Mouse (Mus musculus): ENCODE measurements around the gene Omt2b.
"Not testable (repeated sequence)": the region's sequence is repeated elsewhere in the genome, so short reads cannot be mapped to it uniquely, and the experiment has no call there.

The Omt2b gene

DNA sequence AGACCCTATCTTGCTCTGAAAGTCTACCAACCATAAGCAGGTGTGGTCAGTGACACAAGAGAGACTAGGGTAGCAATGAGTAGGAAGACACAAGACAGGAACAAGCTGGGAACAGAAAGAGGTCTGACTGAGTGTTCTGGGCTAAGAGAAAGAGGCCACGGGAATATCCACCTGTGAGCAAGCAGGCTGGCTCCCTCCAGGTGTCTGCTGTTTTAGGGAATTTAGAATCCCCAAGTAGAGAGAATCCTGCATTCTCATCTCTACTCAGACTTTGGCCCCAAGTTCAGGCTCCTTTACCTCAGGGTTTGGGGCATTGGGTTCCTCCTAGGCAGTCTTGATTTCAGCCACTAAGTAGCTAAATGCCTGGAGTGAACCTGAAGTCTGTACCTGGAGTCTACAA is at the start of gene Omt2b:
Gene Omt2b (plus strand): TSS at position 301 of the 400 bp plus-strand sequence.
- not testable (repeated sequence) for DNase-seq (ENCODE audit: low read depth)

DNA sequence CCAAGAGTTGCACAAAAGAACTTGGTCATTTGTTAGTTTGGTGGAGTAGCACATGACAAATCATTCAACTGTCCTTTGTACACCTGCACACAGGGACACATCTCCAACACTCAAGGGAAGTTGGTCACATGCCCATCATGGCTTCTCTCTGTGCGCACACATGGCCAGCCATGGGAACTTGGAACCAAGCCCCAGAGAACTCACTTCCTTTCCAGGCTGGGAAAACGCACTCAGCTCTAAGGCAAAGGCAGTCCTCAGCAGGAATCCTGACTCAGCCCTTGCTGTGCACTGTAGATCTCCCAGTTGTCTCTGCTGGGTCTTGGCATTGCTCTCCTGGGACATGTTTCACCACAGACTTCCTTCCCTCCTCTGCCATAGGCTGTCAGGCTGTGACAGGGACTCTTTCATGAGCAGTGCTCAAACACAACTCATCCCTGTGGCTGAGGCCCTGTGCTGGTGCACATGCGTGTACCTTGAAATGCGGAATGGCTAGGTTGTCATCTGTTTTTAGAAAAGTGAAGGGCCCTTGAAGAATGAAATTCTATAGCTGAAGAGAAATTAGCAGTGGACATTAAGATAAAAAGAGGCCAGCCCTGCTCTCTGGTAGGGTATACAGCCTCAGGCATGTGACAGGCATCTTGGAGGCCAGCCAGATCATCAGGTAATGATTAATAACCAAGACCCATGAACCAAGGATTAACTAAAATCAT is 45.2 kb upstream of the Omt2b start:
- not testable (repeated sequence) for DNase-seq (ENCODE audit: low read depth)

DNA sequence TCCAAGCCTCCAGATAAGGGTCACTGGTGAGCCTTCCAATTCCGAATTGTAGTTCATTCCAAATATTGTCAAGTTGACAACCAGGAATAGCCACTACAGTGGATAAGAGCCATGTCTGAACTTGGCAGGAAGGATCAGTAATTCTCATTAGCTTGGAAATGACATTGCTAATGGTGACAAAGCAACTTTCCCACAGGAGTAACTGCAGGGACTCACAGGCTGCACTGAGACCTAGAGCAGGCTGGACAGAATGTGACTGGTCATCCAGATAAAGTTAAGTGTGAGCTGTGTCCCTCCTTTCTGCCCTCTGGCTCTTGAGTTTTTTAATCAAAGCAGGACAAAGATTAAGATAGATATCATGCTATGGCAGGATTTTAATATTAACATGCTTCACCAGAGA is 38.3 kb upstream of the Omt2b start:
- DNase-seq (ENCODE audit: low read depth) = not testable (repeated sequence)

DNA sequence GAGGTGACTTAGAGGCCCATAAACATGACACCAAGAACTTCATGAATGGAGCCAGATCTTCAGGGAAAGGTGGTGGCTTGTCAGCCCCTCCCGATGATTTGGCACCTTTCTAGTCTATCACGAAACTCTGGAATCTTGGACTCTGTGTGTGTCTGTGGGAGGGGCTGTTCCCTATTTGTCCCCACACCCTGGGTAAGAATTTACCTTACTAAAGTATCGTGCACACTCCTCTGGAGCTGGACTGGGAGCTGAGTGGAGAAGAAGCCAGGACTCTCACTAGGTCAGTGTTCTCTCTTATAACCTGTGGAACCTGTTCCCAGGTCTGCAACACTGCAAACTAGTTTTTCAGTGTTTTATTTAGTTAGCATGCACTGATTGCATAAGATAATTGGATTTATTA is 37.7 kb upstream of the Omt2b start, which contains the start of gene Gm10639:
Gene Gm10639 (plus strand): TSS at position 201 of the 400 bp plus-strand sequence.
- DNase-seq (ENCODE audit: low read depth) = not testable (repeated sequence)

DNA sequence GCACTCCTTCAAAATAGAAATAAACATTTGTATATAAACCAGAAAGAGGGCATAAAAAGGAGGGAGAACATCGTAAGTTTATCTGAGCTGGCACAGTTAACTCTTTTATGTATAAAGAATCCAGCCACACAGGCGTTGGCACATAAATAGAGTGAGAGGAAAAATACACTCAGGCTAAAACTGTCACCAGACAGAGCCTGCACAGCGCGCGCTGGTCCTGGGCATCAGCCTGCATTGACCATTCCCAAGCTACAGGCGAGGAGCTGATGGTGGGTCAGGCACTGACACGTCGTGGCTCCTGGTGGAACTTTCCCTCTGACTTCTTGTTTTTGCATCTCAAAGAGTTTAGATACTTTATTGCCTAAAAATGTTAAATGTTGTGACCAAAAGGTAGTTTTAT is 34.9 kb upstream of the Omt2b start:
- not testable (repeated sequence) for DNase-seq (ENCODE audit: low read depth)

DNA sequence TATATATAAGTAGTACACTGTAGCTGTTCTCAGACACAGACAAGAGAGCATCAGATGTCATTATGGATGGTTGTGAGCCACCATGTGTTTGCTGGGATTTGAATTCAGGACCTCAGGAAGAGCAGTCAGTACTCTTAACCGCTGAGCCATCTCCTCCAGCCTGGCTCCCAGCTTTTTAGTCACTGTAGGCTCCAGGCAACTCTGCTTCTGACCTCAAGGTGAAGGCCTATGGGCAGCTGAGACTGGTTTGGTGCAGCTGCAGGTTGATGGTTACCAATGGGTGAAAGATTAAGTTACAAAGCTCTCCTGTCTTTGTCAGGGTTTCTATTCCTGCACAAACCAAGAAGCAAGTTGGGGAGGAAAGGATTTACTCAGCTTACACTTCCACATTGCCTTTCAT is 33.7 kb upstream of the Omt2b start:
- DNase-seq (ENCODE audit: low read depth) = not testable (repeated sequence)

DNA sequence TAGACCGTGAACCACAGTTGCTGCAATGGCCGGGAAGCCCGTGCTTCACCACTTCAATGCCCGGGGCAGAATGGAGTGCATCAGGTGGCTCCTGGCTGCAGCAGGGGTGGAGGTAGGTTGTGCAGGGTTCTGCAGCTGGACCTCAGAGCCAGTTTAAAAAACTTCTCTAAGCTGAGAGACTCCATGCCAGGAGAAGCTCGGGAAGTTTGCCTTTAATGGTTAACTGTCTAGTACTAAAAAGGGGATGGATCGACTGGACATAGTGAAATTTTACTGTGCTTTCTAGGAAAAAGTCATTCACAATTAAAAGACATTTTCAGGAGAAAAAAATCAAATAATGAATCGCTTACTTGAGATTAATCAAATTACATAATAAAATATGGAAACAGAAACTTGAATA is 32.6 kb upstream of the Omt2b start:
- not testable (repeated sequence) for DNase-seq (ENCODE audit: low read depth)

DNA sequence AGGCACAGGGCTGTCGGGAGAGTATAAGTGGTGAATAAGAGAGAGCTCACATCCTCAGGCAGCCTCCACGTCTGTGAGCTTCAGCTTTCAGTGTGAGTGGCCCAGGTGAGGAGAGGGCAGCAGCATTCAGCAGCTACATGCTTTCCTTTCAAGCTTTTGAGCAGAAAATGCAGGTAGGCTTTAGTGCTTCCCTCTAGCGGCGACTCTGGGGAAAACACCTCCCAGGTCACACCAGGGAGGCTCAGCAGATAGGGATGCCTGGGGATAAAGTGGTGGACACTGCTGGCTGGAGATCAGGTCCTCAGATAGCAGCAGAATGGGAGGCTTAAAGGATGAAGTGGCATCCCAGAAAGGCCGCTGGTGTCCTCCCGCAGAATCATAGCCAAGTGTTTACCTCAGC is 31.3 kb upstream of the Omt2b start:
- peak; percentile 46 for DNase-seq (ENCODE audit: low read depth)

DNA sequence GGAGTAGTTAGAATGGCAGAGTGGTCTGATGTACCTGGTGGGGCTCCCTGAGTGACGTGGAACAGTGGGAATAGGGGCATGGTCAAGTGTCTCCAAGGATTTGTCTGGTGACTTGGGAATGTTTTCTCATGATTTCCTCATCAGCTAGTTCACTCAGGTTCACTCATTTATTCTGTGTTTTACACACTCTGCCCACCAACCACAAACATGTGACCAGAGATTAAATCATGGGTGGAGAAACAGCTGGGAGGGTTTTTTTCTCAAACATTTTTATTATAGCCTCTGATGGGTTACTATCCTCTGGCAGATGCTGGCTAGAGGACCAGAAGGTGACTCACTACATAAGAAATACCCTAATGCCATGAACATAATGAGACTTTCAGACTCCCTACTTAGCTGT is 29.2 kb upstream of the Omt2b start:
- DNase-seq (ENCODE audit: low read depth) = no peak

DNA sequence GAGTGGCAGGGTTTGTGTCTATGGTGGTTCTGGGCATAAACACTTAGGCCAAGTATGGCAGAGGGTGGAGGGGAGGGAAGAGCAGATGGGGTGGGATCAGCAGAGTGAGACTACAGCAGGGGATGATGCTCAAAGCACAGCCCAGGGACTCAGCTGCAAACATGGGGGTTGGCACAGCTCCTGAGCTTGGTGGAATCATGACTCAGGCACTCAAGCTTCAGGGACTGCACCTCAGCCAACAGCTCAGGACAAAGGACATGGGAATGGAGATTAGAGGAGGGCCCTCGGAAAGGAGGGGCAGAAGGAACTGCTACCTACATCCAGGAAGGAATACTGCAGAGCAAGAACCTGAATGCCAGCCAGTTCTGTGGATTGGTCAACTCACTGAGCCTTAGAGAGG is 28.2 kb upstream of the Omt2b start:
- not testable (repeated sequence) for DNase-seq (ENCODE audit: low read depth)

DNA sequence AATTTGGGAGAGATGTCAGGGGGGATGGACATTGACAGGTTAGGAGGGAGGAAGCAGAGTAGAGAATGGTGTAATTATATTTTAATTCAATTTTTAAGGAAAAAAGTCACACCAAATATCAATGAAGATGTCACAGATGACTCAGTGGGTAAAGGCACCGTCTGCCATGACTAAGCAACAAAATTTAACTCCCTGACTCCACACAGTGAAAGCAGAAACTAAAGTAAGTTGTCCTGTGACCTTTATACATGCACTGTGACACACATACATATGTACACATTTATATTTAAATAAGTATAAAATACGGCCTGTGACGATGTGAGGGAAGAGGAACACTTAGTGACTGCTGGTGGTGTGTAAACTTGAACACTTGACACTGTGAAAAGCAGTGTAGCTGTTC is 19.3 kb upstream of the Omt2b start:
- peak; percentile 45 for DNase-seq (ENCODE audit: low read depth)

DNA sequence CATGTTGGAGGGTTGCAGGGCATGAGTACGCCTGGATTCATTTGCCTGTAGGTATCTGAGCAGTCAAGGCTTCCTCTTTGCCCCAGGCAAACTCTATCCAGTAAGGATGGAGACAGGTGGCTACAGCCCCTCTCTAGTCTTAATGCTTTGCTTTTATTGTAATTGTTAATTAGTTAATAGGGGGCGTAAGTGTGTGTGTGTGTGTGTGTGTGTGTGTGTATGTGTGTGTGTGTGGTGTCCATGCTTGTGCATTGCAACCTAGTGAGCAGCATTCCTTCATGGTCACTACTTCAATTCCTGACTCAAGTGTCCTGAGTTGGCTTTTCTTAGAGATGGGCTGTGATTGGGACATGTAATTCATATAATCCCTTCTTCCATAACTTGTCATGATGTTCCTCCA is 12.7 kb upstream of the Omt2b start, which contains the start of gene Omt2a:
Gene Omt2a (minus strand): TSS at position 101 of the 400 bp plus-strand sequence.
- no peak for DNase-seq (ENCODE audit: low read depth)

DNA sequence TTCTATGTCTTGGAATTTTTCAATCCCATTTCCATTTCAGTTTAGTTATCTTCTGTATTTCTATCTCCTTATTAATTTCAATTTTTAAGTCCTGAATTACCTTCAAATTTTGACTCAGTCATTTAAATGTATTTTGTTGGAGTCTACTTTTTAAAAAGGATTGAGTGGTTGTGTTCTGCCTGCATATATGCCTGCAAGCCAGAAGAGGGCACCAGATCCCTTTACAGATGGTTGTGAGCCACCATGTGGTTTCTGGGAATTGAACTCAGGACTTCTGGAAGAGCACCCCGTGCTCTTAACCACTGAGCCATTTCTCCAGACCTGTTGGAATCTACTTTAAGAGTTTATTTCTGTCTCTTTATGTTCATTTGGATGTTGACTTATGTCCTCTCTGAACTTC is 7.9 kb upstream of the Omt2b start:
- DNase-seq (ENCODE audit: low read depth) = peak; percentile 47

DNA sequence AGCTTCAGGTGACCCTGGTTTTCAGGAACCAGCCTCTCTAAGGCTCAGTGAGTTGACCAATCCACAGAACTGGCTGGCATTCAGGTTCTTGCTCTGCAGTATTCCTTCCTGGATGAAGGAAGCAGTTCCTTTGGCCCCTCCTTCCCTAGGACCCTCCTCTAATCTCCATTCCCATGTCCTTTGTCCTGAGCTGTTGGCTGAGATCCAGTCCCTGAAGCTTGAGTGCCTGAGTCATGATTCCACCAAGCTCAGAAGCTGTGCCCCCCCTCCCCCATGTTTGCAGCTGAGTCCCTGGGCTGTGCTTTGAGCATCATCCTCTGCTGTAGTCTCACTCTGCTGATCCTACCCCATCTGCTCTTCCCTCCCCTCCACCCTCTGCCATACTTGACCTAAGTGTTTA is 9.7 kb downstream of the Omt2b start:
- DNase-seq (ENCODE audit: low read depth) = not testable (repeated sequence)

DNA sequence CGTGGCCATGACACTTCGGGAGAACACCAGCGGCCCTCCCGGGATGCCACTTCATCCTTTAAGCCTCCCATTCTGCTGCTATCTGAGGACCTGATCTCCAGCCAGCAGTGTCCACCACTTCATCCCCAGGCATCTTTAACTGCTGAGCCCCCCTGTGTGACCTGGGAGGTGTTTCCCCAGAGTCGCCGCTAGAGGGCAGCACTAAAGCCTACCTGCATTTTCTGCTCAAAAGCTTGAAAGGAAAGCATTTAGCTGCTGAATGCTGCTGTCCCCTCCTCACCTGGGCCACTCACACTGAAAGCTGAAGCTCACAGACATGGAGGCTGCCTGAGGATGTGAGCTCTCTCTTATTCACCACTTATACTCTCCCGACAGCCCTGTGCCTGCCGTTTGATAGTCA is 12.9 kb downstream of the Omt2b start:
- peak; percentile 30 for DNase-seq (ENCODE audit: low read depth)

DNA sequence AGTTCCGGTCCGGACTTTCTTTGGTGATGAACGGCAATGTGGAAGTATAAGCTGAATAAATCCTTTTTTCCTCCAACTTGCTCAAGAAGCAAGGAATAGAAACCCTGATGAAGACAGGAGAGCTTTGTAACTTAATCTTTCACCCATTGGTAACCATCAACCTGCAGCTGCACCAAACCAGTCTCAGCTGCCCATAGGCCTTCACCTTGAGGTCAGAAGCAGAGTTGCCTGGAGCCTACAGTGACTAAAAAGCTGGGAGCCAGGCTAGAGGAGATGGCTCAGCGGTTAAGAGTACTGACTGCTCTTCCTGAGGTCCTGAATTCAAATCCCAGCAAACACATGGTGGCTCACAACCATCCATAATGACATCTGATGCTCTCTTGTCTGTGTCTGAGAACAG is 15.1 kb downstream of the Omt2b start:
- not testable (repeated sequence) for DNase-seq (ENCODE audit: low read depth)

DNA sequence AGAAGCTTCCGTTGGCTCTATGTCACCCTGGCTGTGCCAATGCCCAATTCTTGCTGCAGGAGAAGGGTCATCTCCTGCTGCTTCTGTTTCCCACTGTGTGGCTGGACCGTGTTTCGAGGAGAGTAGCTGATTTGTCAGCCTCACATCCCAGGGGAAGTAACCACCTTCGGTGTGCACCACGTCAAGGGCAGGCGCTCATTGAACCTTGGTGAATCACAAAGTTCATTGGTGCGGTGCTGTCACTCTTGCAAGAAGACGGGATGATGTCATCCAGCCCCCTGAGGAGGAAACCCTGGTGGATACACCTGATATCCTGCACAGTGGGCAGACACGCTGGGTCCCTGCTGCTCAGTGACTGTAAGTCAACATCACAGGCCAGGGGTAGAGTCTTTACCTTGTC is 15.7 kb downstream of the Omt2b start:
- not testable (repeated sequence) for DNase-seq (ENCODE audit: low read depth)

DNA sequence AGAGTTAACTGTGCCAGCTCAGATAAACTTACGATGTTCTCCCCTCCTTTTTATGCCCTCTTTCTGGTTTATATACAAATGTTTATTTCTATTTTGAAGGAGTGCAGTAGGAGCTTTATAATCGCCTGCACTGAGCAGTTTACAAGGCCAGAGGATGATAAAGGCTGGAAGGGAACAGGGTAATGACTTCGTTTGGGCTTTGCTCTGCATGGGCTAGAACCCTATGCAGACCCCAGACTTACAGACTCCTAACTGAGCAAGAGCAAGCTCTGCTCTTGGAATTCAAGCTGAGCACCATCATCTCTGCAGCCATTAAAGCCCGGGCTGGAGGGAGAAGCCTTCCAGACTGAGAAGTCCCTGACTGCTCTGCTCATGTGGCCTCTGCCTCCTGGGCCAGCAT is 17.8 kb downstream of the Omt2b start:
- not testable (repeated sequence) for DNase-seq (ENCODE audit: low read depth)

DNA sequence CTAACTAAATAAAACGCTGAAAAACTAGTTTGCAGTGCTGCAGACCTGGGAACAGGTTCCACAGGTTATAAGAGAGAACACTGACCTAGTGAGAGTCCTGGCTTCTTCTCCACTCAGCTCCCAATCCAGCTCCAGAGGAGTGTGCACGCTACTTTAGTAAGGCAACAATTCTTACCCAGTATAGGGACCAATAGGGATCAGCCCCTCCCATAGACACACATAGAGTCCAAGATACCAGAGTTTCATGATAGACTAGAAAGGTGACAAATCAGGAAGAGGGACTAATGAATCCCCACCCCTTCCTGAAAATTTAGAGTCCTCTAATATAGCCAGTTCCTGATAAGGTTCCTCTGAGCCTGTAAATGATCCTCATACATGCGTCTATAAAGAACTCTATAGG is 19.6 kb downstream of the Omt2b start:
- peak; percentile 36 for DNase-seq (ENCODE audit: low read depth)

DNA sequence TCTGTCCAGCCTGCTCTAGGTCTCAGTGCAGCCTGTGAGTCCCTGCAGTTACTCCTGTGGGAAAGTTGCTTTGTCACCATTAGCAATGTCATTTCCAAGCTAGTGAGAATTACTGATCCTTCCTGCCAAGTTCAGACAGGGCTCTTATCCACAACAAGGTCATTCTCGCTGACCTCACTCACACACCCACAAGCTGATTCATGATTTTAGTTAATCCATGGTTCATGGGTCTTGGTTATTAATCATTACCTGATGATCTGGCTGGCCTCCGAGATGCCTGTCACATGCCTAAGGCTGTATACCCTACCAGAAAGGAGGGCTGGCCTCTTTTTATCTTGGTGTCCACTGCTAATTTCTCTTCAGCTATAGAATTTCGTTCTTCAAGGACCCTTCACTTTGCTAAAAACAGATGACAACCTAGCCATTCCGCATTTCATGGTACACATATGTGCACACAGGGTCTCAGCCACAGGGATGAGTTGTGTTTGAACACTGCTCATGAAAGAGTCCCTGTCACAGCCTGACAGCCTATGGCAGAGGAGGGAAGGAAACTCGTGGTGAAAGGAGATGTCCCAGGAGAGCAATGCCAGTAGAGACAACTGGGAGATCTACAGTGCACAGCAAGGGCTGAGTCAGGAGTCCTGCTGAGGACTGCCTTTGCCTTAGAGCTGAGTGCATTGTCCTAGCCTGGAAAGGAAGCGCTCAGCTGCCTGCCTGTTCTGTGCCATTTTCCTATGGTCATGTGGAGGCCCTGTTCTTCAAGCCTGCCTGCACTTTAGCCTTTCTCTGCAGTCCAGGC is 21.0 kb downstream of the Omt2b start:
- peak; percentile 31 for DNase-seq (ENCODE audit: low read depth)

DNA sequence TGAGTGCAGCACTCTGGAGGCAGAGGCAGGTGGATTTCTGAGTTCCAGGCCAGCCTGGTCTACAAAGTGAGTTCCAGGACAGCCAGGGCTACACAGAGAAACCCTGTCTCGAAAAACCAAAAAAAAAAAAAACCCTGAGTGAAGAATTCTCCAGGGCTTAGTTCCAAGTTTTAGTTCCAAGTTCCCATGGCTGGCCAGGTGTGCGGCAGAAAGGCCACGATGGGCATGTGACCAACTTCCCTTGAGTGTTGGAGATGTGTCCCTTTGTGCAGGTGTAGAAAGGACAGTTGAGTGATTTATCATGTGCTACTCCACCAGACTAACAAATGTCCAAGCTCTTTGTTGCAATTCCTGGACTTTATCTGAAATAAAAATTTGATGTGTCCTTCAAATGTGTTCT is 21.8 kb downstream of the Omt2b start:
- DNase-seq (ENCODE audit: low read depth) = not testable (repeated sequence)

DNA sequence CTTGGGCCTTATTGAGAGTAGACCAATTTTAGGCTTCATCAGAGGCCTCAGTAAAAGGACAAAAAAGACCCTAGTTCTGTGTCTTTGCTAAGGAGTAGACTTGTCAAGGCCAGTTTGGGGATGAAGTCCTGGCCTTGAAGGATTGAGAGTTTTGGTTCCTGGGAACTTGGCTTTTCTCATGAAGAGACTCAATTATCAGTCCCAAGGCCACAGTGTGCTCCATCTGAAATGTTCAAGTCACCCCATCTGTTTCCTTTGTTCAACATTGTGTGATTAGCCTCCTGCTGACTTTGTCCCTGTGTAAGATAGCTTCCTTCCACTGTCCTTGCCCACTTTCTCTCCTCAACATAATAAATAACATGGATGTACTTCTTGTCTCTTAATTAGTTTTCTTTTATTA is 22.6 kb downstream of the Omt2b start:
- peak; percentile 40 for DNase-seq (ENCODE audit: low read depth)
